Mouse (Mus musculus) cerebellum, adult 9-11 months (tissue): ENCODE data around the gene Chid1.
A peak's percentile ranks its signal among the peaks of the same experiment; 100 is the strongest.

ENCODE experiments used
- DNase-seq: peaks from one replicate; pipeline ENCODE4 v3.0.0; 2022

Chid1 gene

GRCm38 (mm10) chr7:141558329-141558776 lies 18.7 kb upstream of the Chid1 start:
- peak; percentile 40 for DNase-seq

GRCm38 (mm10) chr7:141550464-141550863 lies 10.8 kb upstream of the Chid1 start:
- no peak for DNase-seq

- DNase-seq = no peak
Measured at GRCm38 (mm10) chr7:141549432-141550061, 9.9 kb upstream of the Chid1 start.

- DNase-seq = peak; percentile 63
Measured at GRCm38 (mm10) chr7:141544654-141545053, 5.0 kb upstream of the Chid1 start.

GRCm38 (mm10) chr7:141542588-141542987 lies 2.9 kb upstream of the Chid1 start:
- DNase-seq = peak; percentile 55

- no peak for DNase-seq
Measured at GRCm38 (mm10) chr7:141541681-141542080, 2.0 kb upstream of the Chid1 start.

GRCm38 (mm10) chr7:141540312-141541081 lies 840 bp upstream of the Chid1 start:
- DNase-seq = peak; percentile 96

GRCm38 (mm10) chr7:141538852-141539555 lies 653 bp downstream of the Chid1 start:
- DNase-seq = peak; percentile 72

GRCm38 (mm10) chr7:141535570-141535969 lies 4.1 kb downstream of the Chid1 start:
- no peak for DNase-seq

- no peak for DNase-seq
Measured at GRCm38 (mm10) chr7:141525580-141525925, 14.1 kb downstream of the Chid1 start.

GRCm38 (mm10) chr7:141524760-141525579 lies 14.7 kb downstream of the Chid1 start:
- DNase-seq = peak; percentile 87

- DNase-seq = peak; percentile 22
Measured at GRCm38 (mm10) chr7:141524271-141524670, 15.4 kb downstream of the Chid1 start.

- no peak for DNase-seq
Measured at GRCm38 (mm10) chr7:141523007-141523406, 16.6 kb downstream of the Chid1 start.

- DNase-seq = no peak
Measured at GRCm38 (mm10) chr7:141519795-141520194, 19.9 kb downstream of the Chid1 start.

GRCm38 (mm10) chr7:141518926-141519325 lies 20.7 kb downstream of the Chid1 start:
- DNase-seq = no peak

GRCm38 (mm10) chr7:141518296-141518695 lies 21.4 kb downstream of the Chid1 start:
- no peak for DNase-seq

- DNase-seq = no peak
Measured at GRCm38 (mm10) chr7:141517638-141518037, 22.0 kb downstream of the Chid1 start.

- peak; percentile 81 for DNase-seq
Measured at GRCm38 (mm10) chr7:141510681-141511191, 28.9 kb downstream of the Chid1 start.

GRCm38 (mm10) chr7:141510196-141510595 lies 29.5 kb downstream of the Chid1 start:
- peak; percentile 76 for DNase-seq

- DNase-seq = no peak
Measured at GRCm38 (mm10) chr7:141508160-141508559, 31.5 kb downstream of the Chid1 start.

GRCm38 (mm10) chr7:141506278-141506677 lies 33.4 kb downstream of the Chid1 start:
- DNase-seq = no peak

GRCm38 (mm10) chr7:141502556-141502905 lies 37.1 kb downstream of the Chid1 start:
- DNase-seq = peak; percentile 88
